Mouse (Mus musculus): ENCODE results near the gene Ggt1.
A peak's percentile ranks its signal among the peaks of the same experiment; 100 is the strongest.
"Not testable (repeated sequence)": the region's sequence is repeated elsewhere in the genome, so short reads cannot be mapped to it uniquely, and the experiment has no call there.

Gene Ggt1

GRCm38 (mm10) chr10:75561071-75561654, at the start of gene Ggt1:
Gene Ggt1 (plus strand): TSS chr10:75561604.
- DNase-seq (ENCODE audit: low spot score), result no peak

GRCm38 (mm10) chr10:75511897-75512296, 49.5 kb upstream of the Ggt1 start:
- DNase-seq (ENCODE audit: low spot score), result no peak

- DNase-seq (ENCODE audit: low spot score), result no peak
Measured at GRCm38 (mm10) chr10:75512796-75513195, 48.6 kb upstream of the Ggt1 start.

DNA sequence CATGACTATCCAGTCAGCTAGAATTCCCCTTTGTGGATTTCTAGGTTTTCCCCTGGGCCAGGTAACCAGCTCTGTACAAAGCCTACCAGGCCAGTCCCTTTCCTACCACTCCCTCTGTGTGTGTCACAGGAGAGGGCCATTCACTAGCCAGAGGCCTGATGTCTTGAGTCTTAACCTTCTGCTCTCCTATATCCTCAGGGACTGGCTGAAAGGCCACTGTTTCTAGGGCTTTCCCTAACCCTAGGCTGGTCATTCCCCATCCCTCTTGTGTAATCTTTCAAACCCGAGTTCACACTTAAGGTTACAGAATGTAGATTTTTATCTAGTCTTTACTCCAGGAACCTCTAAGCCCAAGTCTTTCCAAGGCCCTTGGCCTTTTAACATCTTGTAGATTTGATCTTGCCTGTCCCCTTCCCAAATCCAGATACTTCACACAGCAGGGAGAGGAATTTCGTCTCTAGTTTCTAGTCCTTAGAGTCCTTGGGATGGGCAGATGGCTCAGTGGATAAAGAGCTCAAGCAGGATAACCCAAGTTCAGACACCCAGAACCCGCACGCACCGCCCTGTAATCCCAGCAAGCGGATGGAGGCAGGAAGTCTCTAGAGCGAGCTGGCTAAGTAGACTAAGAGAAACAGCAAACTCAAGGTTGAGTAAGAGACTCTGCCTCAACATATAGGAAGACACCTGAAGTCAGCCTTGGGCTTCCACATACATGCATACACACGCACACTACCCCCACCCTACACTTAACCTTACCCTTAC, 47.9 kb upstream of the Ggt1 start:
- DNase-seq (ENCODE audit: low spot score), result no peak

- DNase-seq (ENCODE audit: low spot score), result peak; percentile 19
Measured at GRCm38 (mm10) chr10:75514361-75514760, 47.0 kb upstream of the Ggt1 start.

GRCm38 (mm10) chr10:75515216-75516037, 46.0 kb upstream of the Ggt1 start:
- peak; percentile 45 for DNase-seq (ENCODE audit: low spot score)

- peak; percentile 26 for DNase-seq (ENCODE audit: low spot score)
Measured at GRCm38 (mm10) chr10:75516038-75516723, 45.2 kb upstream of the Ggt1 start.

DNA sequence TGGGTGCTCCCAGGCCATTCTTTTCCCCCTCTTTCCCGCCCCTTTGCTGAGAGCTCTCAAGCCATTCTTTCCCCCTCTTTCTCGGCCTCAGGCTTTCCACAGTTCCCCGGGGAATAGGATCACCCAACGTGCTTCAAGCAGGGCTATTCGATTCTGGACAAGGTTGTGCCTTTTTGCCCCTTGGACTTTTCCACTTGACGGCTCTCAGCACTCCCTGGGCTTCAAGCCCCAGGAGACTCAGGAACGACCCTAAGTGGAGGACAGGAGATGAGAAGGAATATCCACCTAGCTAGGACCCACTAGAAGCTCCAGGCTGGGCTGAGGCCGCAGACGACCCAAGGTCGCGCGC, 44.7 kb upstream of the Ggt1 start:
- DNase-seq (ENCODE audit: low spot score), result no peak

DNA sequence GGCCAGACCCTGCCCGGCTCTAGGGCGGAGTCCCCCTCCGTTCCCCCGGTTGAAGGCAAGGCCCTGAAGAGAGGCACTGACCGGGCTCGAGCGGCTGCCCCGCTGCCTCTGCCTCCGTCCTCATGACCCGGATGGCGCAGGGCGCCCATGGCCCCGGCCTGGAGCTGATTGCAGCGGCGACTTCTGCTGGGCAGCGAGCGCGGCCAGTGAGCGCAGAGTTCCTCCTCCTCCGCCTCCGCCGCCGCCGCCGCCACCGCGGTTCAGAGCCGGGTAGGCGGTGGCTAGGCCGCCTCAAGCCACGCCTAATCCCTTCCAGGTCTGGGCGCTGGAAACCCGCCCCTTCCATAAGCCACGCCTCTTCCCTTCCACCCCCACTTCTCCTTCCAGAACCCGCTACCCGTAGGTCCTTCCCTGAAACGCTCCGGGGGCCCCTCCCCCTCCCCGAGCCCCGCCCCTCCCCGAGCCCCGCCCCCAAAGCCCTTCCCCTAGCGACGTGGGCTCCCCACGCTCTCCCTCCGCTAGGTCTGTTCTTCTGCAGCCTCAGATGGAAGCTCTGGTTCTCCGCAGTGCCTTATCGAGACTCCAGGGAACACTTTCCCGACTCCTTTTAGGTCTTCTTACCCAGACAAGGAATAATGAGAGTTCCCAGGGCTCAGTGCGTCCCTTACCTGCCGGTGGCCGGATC, 44.2 kb upstream of the Ggt1 start, which contains the start of gene Snrpd3:
Snrpd3 (plus strand) TSS at position 479 of the 685 bp plus-strand sequence.
- peak; percentile 93 for DNase-seq (ENCODE audit: low spot score)

DNA sequence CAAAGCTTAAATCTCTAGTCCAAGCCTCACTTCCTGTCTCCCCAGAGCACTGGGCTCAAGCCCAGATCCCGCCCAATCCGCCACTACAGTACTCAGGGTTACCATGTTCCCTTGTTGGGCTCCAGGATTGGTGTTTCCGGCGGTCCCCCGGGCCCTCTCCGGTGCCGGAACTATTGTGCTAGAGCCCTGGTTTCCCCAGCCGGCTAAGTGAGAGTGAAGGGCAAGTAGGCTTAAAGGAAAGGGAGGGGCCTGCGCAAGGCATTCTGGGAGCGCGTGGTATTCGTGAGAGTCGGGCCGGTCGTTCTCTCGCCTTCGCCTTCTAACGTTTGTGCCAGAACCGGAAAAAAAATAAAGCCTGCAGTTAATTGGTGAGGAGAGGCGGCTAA, 43.7 kb upstream of the Ggt1 start, which contains the start of gene Gucd1:
Gucd1 (minus strand) TSS at position 215 of the 386 bp plus-strand sequence.
- DNase-seq (ENCODE audit: low spot score), result peak; percentile 97

GRCm38 (mm10) chr10:75520581-75520980, 40.8 kb upstream of the Ggt1 start:
- DNase-seq (ENCODE audit: low spot score), result no peak

- no peak for DNase-seq (ENCODE audit: low spot score)
Measured at GRCm38 (mm10) chr10:75521643-75522042, 39.8 kb upstream of the Ggt1 start.

DNA sequence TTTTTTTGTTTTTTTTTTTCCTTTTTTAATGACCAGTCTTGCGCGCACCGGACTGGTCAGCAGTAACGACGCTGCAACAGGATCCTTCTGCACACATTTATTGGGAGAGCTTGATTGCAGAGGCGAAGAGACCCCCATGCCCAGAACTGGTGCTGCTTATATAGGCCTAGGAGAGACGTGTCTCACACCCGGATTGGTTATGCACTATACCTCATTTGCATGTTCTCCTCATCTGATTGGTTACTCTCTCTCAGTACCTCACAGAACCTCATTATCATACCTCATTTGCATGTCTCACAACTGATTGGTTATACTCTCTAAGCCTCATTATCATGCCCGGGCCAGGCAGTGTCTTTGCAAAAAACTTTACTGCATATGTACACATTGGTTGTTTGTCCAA, 36.0 kb upstream of the Ggt1 start:
- not testable (repeated sequence) for DNase-seq (ENCODE audit: low spot score)

GRCm38 (mm10) chr10:75530322-75530721, 31.1 kb upstream of the Ggt1 start:
- no peak for DNase-seq (ENCODE audit: low spot score)

- DNase-seq (ENCODE audit: low spot score), result no peak
Measured at GRCm38 (mm10) chr10:75531532-75532090, 29.8 kb upstream of the Ggt1 start.

DNA sequence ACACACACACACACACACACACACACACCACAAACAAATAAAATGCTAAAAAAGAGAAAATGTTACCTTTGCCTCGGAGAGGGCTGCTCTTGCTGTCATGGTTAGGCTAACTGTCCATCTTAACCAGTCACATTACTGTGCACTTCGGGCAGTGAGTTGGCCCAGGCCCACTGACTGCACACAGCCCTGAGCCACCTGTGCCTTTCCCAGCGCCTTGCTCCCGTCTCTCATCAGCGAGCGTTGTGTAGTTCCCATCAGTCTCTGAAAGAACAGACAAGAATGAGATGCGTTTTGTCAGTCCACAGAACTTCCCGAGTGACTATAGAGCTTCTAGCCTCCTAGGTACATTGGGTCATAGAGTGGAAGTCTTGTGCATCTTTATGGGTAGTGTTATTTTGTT, 27.2 kb upstream of the Ggt1 start:
- DNase-seq (ENCODE audit: low spot score), result no peak

GRCm38 (mm10) chr10:75534934-75535333, 26.5 kb upstream of the Ggt1 start:
- DNase-seq (ENCODE audit: low spot score), result no peak

GRCm38 (mm10) chr10:75535423-75535822, 26.0 kb upstream of the Ggt1 start:
- no peak for DNase-seq (ENCODE audit: low spot score)

DNA sequence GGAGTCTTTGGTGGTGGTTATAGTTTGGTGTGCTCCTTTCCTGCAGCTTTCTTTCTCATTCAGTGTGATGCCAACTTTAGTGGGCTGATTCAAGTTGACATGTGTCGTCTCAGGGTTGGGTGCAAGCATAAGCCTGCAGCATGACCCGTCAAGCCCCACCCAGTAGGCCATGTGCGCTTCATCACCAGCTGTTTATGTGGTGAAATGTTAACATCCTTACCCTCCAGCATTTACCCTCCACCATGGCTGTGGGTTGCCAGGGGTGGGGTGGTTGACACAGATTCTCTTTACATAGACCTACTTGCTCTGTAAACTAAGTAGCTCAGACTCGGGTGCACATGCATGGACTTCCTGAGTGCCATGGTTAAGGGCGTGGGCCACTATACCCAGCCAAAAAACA, 25.3 kb upstream of the Ggt1 start:
- no peak for DNase-seq (ENCODE audit: low spot score)

GRCm38 (mm10) chr10:75547901-75548300, 13.5 kb upstream of the Ggt1 start:
- no peak for DNase-seq (ENCODE audit: low spot score)

GRCm38 (mm10) chr10:75548486-75548885, 12.9 kb upstream of the Ggt1 start:
- DNase-seq (ENCODE audit: low spot score), result no peak

All from spleen, adult 12 weeks (tissue).